Mouse (Mus musculus): ENCODE measurements around the gene Spem2. TPM values are rescaled to one million over a fixed set of nuclear protein-coding genes. Genes with fewer than 3 reads are reported as not detected.

Gene Spem2
- total and polyA plus RNA-seq, 3 experiments, result not detected

GRCm38 (mm10) chr11:69822080-69822479, 3.8 kb upstream of the Spem2 start, which contains the start of gene Spem1:
Spem1 (minus strand) TSS chr11:69822180.
- peaks cover 0 to 3% of the 10 kb centered on the region in 2 experiments for H3K36me3 ChIP-seq (replicated peaks in 1 of 2; ENCODE audit: control insufficient read depth in 1 of 2, insufficient read depth in 1 of 2, low read length in 1 of 2)
- in situ Hi-C loops (cut with MboI; ENCODE audit: low pct_ligation_motif_present, low pct_unique_long_range_greater_than_20kb, low sequenced_read_pairs) (no loop called here), dilution Hi-C loops (cut with MboI; ENCODE audit: extremely low pct_ligation_motif_present, extremely low pct_unique_long_range_greater_than_20kb, low sequenced_read_pairs) (no loop called here)
- no peak within 1 kb of the TSS for H3K27ac ChIP-seq (ENCODE audit: insufficient read depth, low read depth)
- no peak within 1 kb of the TSS for H3K9ac ChIP-seq (ENCODE audit: insufficient read depth, low read depth)
- H3K79me2 ChIP-seq (replicated peaks; ENCODE audit: control insufficient read depth, extremely low read depth, insufficient read depth, poor library complexity, severe bottlenecking), result no peaks in the 10 kb centered on the region
- TF ChIP-seq ZMIZ1 (IDR thresholded peaks at IDR 0.05; ENCODE audit: low read depth, low read length), result no peak
- no peak for TF ChIP-seq CTCF (conservative IDR thresholded peaks at IDR 0.05 in 1 of 2, IDR thresholded peaks at IDR 0.05 in 1 of 2; ENCODE audit: low read depth in 2 of 2, low read length in 2 of 2)
- TF ChIP-seq NRF1 (IDR thresholded peaks at IDR 0.05; ENCODE audit: low read depth, low read length), result no peak
- TF ChIP-seq USF2 (conservative IDR thresholded peaks at IDR 0.05; ENCODE audit: low read depth, low read length), result no peak
- no peak for TF ChIP-seq MAFK (IDR thresholded peaks at IDR 0.05; ENCODE audit: insufficient replicate concordance, low read length)
- no peak for TF ChIP-seq PAX5 (IDR thresholded peaks at IDR 0.05; ENCODE audit: low read length)
- no peak for TF ChIP-seq ETS1 (conservative IDR thresholded peaks at IDR 0.05; ENCODE audit: low read depth, low read length)
- TF ChIP-seq IRF4 (IDR thresholded peaks at IDR 0.05; ENCODE audit: low read depth, low read length), result no peak
- no peak for TF ChIP-seq TCF12 (IDR thresholded peaks at IDR 0.05; ENCODE audit: low read depth, low read length)
- TF ChIP-seq GABPA (IDR thresholded peaks at IDR 0.05; ENCODE audit: insufficient replicate concordance, low read depth, low read length), result no peak
- H3K4me2 ChIP-seq (ENCODE audit: insufficient read depth, low read depth, poor library complexity, severe bottlenecking), result no peak within 1 kb of the TSS
- DNase-seq (ENCODE audit: extremely low read depth), result no peak
- peaks cover 8% of the 10 kb centered on the region for H3K9me3 ChIP-seq (replicated peaks; ENCODE audit: low read length)
- peaks cover 45% of the 10 kb centered on the region for H3K27me3 ChIP-seq (replicated peaks)
- H3K4me1 ChIP-seq (ENCODE audit: control insufficient read depth in 1 of 2, insufficient read depth in 2 of 2), result peaks cover 0 to 3% of the 10 kb centered on the region in 2 experiments; a peak in 1 of 4 replicates
- no peak within 1 kb of the TSS for H3K4me3 ChIP-seq (replicated peaks in 1 of 3; ENCODE audit: low read depth in 2 of 3, low read length in 2 of 3, poor library complexity in 1 of 3)

- no peak for DNase-seq (ENCODE audit: extremely low read depth)
- peaks cover 0 to under 1% of the 10 kb centered on the region in 2 experiments; a peak in 1 of 4 replicates for H3K4me1 ChIP-seq (ENCODE audit: control insufficient read depth in 1 of 2, insufficient read depth in 2 of 2)
- H3K79me2 ChIP-seq (replicated peaks; ENCODE audit: control insufficient read depth, extremely low read depth, insufficient read depth, poor library complexity, severe bottlenecking), result no peaks in the 10 kb centered on the region
- no peak overlapping the region for H3K27ac ChIP-seq (ENCODE audit: insufficient read depth, low read depth)
- dilution Hi-C loops (cut with MboI; ENCODE audit: extremely low pct_ligation_motif_present, extremely low pct_unique_long_range_greater_than_20kb, low sequenced_read_pairs) (no loop called here), in situ Hi-C loops (cut with MboI; ENCODE audit: low pct_ligation_motif_present, low pct_unique_long_range_greater_than_20kb, low sequenced_read_pairs) (no loop called here)
- no peaks in the 10 kb centered on the region for H3K36me3 ChIP-seq (replicated peaks in 1 of 2; ENCODE audit: control insufficient read depth in 1 of 2, insufficient read depth in 1 of 2, low read length in 1 of 2)
- H3K9ac ChIP-seq (ENCODE audit: insufficient read depth, low read depth), result no peak overlapping the region
- H3K4me3 ChIP-seq (replicated peaks in 1 of 3; ENCODE audit: low read depth in 2 of 3, low read length in 2 of 3, poor library complexity in 1 of 3), result no peak overlapping the region
- no peak overlapping the region for H3K4me2 ChIP-seq (ENCODE audit: insufficient read depth, low read depth, poor library complexity, severe bottlenecking)
- H3K27me3 ChIP-seq (replicated peaks), result peaks cover 65% of the 10 kb centered on the region
- no peak for TF ChIP-seq ETS1 (conservative IDR thresholded peaks at IDR 0.05; ENCODE audit: low read depth, low read length)
- TF ChIP-seq EP300 (IDR thresholded peaks at IDR 0.05; ENCODE audit: low read length), result no peak
- TF ChIP-seq MYC (IDR thresholded peaks at IDR 0.05; ENCODE audit: low read depth, low read length), result no peak
- TF ChIP-seq CHD1 (IDR thresholded peaks at IDR 0.05; ENCODE audit: low read depth, low read length), result no peak
- TF ChIP-seq ZC3H11A (IDR thresholded peaks at IDR 0.05; ENCODE audit: low read depth, low read length), result no peak
- no peak for TF ChIP-seq NRF1 (IDR thresholded peaks at IDR 0.05; ENCODE audit: low read depth, low read length)
- no peak for TF ChIP-seq MAX (IDR thresholded peaks at IDR 0.05; ENCODE audit: low read length)
- TF ChIP-seq E2F4 (IDR thresholded peaks at IDR 0.05; ENCODE audit: insufficient replicate concordance, low read depth, low read length), result no peak
- no peak for TF ChIP-seq MXI1 (IDR thresholded peaks at IDR 0.05; ENCODE audit: low read depth, low read length)
- no peak for TF ChIP-seq ZNF384 (IDR thresholded peaks at IDR 0.05; ENCODE audit: low read depth, low read length)
- no peak for TF ChIP-seq PAX5 (IDR thresholded peaks at IDR 0.05; ENCODE audit: low read length)
- TF ChIP-seq MEF2A (IDR thresholded peaks at IDR 0.05; ENCODE audit: borderline replicate concordance, low read depth, low read length), result no peak
- TF ChIP-seq POLR2A (IDR thresholded peaks at IDR 0.05; ENCODE audit: low read depth, low read length), result no peak
- no peak for TF ChIP-seq NELFE (IDR thresholded peaks at IDR 0.05; ENCODE audit: low read depth, low read length)
- no peak for TF ChIP-seq RAD21 (IDR thresholded peaks at IDR 0.05; ENCODE audit: low read depth, low read length)
- no peak for TF ChIP-seq CTCF (conservative IDR thresholded peaks at IDR 0.05 in 1 of 2, IDR thresholded peaks at IDR 0.05 in 1 of 2; ENCODE audit: low read depth in 2 of 2, low read length in 2 of 2)
- TF ChIP-seq JUND (conservative IDR thresholded peaks at IDR 0.05; ENCODE audit: low read depth, low read length), result no peak
- no peak for TF ChIP-seq USF2 (conservative IDR thresholded peaks at IDR 0.05; ENCODE audit: low read depth, low read length)
- TF ChIP-seq GABPA (IDR thresholded peaks at IDR 0.05; ENCODE audit: insufficient replicate concordance, low read depth, low read length), result no peak
- no peaks in the 10 kb centered on the region for H3K9me3 ChIP-seq (replicated peaks; ENCODE audit: low read length)
These were observed 606 bp upstream of the Spem2 start for GRCm38 (mm10) chr11:69818871-69819270.

Measured in CH12.LX (cell line).